Mouse (Mus musculus) layer of hippocampus, postnatal 25 days (tissue): ENCODE data around the gene Btbd1. TPM values are rescaled to one million over a fixed set of nuclear protein-coding genes. Genes with fewer than 3 reads are reported as not detected.
"Not testable (repeated sequence)": the region's sequence is repeated elsewhere in the genome, so short reads cannot be mapped to it uniquely, and the experiment has no call there.

ENCODE experiments used
- DNase-seq, 2 experiments: peaks; one replicate each; pipeline ENCODE4 v3.0.0; 2022; ENCODE audit warnings: mixed read lengths in 2 of 2, low spot score in 1 of 2; ENCODE audit errors: extremely low spot score in 1 of 2
- total RNA-seq, 2 experiments: library from RNA; stranded (reverse); gene quantifications; 2 replicates each; pipeline ENCODE4 v1.2.3; 2021

Btbd1 gene
- total RNA-seq, 2 experiments from 2014 or later = 102 to 109 TPM

DNA sequence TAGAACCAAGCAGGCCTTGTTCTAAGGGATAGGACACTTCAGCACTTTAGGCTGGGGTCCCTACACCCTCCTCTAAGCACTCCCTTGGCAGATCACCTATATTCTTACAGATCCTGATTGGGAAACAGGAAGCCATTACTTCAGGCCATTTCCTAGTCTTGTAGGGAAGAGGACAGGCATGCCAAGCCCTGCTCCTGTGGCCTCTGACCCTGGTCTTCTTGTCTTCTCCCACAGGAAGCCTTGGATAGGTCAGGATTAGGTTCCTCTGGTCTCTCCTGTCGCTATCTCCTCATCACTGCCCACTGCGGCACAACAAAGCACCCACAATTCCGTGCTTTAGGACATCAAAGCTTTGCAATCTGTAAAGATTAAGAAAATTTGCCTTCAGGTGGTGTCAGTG is 22.5 kb upstream of the Btbd1 start:
- no peak for DNase-seq

DNA sequence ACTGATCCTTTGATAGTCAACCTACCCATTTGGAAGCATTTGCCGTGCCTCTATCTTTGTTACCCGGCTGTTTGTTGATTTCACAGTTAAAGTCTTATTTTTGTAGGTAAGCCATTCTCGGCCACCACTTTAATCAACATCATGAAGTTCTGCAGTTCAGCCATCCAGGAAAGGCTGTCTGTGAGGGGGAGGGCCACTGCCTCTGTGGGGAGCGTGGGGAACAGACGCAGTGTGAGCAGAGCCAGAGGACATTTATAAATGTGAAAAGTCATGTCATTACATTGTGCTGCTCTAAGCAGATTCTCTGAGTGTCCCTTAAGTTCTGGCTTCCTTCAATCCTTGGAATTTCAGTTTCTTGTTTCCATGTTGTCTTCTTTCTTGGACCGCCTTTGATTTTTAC is 20.9 kb upstream of the Btbd1 start:
- DNase-seq = no peak

DNA sequence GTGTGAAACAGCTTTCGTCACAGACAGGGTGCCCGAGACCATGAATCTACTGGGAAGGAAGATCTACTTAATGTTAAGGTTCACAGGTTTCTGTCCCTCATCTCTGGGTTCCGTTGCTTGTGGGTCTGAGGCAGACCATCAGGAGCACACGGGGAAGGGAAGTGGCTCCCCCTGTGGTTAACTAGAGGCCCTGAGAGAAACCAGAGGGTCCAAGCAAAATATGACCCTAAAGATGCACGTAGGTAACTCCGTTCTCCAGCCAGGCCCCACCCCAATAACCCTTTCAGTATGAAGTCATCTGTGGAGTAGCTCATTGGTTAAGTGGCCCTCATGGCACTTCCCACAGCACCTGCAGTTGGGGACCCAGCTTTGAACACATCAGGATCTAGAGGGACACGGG is 20.4 kb upstream of the Btbd1 start:
- no peak for DNase-seq

DNA sequence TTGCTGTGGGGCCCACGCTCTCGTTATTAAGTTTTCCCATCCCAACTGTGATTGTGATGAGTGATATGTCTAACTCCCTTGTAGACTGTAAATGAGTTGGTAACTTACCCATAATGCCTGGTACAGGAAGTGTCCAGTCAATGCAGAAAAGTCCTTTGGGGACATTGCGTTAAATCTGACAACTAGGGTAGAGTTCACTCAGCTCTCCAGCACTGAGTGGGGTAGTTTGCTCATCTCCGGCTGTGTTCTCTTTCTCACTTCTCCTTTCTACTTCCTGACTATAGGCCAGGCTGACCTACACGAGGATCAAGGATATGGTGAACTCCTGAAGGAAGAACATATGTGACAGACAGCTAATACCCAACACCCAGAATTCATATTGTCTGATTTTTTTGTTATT is 20.0 kb upstream of the Btbd1 start:
- DNase-seq = no peak

DNA sequence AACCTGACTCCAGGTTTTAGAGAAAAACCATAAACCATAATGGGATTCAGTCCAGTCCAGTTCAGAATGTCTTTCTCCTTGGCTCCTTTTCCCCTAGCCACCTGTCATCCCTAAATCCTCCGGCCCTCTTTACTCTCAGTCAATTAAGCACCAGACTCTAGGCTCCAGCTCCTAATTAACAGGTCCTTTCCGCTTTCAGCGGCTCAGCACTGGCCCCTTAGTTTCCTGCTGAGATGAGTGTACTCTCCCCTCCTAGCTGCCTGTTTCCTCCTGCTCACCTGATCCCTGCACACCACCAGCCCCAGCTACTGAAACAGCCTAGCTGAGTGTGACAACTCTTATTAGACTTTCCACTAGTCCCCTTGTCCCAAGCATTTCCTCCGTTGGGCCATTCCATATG is 18.5 kb upstream of the Btbd1 start:
- DNase-seq = no peak

DNA sequence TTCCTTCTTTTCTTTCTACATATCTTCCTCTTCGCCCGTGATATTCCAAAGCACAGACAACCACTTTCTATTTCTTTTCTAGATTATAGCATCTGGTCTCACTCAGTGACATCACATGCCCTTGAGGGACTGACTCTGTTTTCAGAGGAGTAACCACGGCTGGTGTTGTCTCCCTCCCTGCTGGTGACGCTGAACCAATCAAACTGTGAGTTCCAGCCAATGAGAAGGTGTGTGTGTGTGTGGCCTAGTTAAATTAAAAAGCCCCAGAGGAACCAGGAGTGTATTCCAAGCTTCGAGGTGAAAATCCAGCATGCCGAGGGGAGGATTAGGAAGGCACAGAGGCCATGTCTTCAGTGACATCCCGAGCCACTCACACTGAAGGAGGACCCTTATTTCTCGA is 17.8 kb upstream of the Btbd1 start:
- no peak for DNase-seq

DNA sequence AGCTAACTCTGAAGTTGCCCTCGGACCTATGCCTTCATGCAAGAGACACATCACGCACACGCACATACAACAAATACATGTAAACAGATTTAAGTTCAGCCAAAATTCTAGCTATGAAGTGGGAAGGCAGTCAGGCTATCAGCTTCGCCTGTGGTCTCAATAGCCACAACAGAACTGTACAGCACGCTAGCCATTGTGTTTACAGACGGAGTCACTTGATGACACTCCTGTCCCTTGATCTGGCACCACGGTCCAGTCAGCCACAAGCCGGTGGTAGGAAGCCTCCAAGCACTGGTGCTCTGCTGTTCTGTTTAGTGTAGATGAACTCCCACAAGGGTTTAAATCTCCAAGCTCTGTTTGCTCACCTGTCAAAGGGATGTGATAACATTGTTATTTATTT is 16.8 kb upstream of the Btbd1 start:
- DNase-seq = no peak

DNA sequence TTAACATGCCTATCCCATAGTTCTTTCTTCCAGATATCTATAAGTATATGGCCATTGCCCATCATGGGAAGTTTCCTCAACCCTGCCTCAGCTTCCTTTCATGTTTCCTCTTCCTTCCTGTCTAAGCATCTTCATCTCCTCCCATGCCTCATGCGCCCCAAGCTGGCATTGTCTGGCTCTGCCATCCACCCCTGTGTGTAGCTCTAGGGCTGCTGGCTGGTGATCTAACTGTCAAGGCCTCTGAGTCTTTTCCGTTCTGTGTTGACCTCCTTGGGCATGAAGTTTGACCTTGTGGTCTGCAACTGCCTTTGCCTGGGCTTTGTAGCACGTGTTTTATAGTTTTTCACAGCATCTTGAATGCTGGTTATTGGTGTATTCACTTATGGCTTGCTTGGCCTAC is 16.1 kb upstream of the Btbd1 start:
- DNase-seq = no peak

DNA sequence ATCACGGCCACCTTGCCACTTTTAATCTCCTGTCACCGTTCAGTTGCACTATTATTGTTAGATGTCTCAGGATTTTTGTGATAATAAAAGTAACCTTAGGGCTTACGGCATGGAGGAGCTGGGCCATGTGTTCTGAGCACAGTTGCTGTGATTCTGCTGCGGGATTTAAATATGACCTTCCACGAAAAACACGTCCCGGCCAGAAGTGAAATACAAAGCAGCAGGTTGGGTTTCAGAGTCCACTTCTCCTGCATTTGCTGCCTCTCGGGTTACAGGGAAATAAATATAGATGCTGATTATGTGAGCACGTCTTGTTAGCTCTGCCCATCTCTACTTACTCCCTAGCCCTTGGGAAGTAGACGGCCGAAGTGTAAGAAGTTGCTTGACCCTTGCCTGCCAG is 15.6 kb upstream of the Btbd1 start:
- no peak for DNase-seq

DNA sequence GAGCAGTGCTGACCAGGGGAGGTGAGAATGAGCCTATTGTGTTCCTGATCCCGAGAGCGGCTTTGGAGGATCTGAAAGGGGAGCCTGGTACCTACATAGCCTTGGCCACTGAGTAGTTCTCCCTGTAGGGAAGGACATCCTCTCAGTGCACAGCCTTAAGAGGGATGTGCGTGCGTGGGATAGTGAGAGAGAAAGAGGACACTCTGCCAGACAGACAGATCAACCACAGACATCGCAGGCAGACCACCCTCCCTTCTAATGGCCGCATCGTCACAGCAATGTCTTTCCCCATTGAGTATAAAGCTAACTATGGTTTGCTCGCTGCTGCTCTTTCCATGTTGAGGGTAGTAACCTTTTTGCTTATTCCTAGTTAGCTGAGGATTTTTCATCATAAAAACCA is 14.7 kb upstream of the Btbd1 start:
- no peak for DNase-seq

DNA sequence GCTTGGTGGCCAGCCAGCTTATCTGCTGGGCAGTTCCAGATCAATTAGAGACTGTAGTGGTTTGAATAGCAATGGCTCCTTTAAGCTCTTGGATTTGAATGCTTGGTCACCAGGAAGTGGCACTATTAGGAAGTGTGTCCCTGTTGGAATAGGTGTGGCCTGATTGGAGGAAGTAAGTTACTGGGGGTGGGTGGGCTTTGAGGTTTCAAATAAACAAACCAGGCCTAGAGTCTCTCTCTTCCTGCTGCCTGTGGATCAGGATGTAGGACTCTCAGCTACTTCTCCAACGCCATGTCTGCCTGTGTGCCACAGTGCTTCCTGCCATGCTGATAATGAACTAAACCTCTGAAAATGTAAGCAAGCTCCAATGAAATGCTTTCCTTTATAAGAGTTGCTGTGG is 13.8 kb upstream of the Btbd1 start:
- DNase-seq = no peak

DNA sequence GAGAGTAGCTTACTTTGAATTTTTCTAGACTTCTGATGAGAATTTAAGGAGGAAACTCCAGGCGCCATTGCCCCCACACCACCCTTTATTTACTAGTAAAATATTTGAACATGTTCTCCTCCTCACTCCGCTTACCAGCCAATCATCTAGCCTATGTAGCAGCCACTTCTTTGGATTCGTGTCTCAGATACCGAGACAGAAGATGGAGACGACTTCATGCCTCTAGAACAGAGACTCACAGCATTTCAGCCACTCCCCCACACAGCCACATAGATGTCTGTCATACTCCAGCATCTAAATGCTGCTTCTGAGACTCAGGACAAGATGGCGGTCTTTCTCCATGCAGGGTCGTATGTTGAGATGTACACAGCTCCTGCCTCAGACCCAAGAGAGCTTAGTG is 12.9 kb upstream of the Btbd1 start:
- no peak for DNase-seq

DNA sequence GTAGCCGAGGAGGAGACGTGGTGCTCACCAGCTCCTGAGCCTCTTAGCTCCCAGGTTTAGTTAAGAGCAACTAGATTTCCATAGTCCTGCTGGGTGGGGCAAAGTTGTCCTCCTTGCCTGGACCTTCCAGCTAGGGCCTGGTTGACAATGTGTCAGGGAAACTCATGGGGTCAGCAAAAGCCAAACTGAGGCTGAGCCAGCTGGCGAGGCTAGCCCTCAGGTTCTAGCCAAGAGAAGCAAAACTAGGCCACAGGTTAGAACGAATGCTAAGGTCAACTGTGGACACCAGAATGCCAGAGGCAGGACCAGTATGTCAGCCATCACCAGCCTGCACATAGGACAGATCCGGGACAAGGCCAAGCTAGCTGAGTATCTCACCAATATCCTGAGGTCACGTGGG is 12.2 kb upstream of the Btbd1 start:
- DNase-seq = no peak

DNA sequence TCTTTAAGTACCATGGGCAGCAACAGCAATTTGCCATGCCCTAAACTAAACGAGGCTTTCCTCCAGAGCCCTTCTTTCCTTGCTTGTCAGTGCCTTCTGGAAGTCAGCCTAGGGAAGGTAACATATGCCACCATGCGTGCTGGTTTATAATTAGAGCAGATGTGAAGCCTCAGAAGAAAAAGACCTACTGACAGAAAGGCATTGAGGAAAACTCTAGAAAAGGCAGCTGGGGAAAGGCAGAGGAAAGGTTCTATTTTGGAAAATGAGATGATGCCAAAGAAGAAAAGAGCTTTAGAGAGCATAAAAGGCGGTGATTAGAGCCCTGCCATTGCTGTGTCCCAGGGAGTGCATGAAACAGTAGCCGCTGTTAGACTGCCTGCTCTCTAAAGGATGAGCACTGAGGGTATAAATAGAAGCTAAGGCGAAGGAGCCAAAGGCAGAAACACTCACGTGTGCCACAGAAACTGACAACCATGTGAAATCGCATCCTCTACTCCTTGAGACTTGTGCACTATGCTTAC is 11.5 kb upstream of the Btbd1 start:
- no peak for DNase-seq

DNA sequence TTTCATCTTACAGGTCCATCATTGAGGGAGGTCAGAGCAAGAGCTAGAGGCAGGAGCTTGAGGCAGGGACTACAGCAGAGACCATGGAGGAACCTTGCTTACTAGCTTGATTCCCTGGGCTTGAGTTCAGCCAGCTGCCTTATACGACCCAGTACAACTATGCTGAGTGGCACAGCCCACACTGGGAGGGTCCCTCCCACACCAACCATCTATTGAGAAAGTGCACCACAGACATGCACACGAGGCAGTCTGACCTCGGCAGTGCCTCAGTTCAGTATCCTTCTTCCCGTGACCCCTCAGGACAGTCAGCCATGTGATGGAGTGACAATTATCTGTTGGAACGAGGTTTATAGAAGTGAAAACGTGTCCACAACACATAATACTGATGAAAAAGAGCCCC is 10.5 kb upstream of the Btbd1 start:
- no peak for DNase-seq

DNA sequence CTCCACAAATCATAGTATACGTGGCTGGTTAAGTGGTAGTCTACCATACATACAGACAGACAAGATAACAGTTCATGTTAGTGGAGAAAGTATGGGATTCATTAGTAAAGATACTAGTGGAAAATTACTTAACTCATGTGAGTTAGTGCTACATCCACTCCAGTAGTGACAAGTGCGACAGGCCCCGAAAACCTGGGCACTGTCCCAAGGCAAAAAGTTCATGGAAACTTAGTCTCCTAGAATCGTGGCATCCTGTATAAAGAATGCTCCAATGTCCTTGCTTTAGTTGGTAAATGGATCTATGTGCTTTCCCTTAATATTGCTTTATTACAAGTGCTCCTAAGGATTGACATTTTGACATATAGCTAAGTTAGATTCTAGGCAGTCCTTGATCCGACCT is 8.5 kb upstream of the Btbd1 start:
- DNase-seq = not testable (repeated sequence)

DNA sequence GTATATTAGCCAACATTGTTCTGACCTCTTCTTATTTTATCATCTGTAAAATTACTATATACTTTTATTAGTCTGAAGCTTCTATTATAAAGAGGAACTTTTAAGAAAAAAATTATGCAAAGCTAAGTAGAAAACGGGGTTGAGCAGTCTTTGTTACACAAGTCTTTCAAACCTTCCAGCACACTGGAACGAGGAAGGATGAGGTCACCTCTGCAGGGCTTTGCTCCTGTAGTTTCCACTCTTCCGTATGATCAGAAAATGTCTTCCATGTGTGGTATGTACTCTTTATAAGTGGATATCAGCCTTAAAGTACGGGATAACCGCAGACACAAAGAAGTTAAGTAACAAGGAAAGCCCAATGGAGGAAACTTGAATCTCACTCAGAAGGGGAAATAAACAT is 6.2 kb upstream of the Btbd1 start:
- DNase-seq = no peak

DNA sequence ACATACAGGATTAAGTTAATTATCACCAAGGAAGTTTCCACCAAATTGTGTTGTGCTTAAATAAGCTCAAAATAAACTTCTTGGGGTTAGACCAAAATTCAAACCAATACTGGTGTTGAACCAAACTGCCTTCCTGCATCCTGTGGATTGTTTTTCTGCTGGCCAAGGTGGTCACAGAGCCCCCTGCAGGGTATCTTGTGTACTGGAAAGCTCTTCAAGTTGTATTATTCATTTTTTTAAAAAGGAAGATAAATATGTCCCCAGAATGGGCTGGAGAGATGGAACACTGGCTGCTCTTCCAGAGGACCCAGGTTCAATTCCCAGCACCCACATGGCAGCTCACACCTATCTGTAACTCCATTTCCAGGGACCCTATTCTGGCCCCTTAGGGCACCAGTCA is 5.6 kb upstream of the Btbd1 start:
- no peak for DNase-seq

DNA sequence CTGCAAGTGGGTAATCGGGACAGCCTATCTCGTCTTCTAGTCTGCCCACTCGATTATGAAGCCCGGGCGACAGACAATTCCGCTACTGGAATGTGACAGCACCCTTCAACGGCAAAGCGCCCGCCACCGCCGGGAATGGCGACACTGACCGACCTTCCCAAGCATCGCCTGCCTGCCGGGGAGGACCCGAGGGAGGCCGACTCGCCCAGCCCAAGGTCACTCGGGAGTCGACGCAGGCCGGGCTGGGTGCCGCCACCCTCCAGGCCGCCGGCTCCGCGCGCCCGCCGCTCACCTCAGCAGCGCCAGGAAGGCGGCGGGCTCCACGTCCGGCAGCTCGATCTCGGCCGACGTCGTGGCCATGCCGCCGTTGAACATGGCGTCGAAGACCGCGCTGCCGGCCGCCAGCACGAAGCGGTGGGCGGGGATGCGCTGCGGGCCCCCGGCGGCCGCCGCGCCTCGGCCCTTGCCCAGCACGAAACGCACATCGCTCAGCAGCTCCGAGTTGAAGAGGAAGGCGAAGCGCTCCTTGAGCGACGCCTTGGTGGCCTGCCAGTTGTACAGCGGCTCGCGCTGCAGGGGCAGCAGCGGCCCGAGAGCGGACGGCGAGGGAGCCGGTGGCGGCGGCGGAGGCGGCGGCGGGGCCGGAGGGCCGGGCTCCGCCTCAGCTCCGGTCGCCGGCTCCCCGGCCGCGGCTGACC is 401 bp downstream of the Btbd1 start:
- DNase-seq = peak; percentile 34 to 59

DNA sequence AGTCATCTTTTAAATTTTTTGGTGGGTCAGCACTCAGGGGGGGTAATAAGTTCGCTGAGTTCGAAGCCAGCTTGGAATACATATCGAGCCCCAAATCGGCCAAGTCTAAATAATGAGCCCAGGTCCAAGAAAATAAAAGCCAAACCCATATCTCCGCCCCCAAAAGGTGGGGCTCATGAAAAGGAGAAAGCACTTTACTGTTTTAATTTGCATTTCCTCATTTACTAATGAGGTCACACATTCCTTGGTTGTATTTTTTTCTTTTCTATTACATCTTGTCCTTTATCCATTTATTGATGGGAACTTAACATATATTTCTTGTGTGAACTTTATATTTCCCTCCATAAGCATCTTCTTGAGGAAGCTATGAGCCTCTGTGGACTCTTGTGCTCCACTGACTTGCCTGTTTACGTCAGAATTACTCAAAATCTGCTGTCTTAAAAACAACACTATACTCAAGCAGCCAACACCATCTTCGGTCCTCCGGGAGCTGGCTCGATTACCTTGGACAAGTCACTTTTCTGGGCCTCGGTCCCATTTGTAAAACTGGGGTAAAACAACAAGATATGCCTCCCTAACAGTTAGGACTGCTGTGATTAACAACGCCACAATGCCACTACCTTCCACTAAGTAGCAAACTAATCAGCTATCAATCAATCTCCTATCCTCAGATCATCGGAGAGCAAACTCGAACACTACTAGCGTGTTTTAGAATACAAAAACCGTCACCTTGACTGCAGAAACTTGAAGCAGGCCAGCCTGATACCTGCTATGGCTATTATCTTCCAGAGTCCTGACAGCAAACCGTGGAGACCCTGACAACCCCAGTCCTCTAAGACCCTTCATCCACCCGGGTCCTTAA is 1.2 kb downstream of the Btbd1 start:
- no peak for DNase-seq

DNA sequence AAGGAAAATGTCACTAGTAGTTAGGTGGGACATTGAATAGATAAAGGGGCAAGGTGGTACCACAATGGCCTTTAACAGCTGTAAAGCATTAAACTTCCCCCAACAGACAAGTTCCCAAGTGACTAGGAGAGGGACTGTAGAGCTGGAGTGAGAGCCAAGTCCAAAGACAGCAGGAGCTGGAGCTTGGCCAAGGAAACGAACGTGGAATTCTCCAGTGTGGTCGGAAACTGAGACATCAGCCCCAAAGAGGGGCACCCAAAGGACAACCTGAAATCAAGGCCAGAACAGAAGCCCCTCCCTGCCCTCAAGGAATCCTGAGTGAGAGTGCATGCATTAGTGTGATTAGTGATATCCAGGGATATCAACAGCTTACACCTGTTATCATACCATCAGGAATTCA is 3.9 kb downstream of the Btbd1 start:
- DNase-seq = peak in 1 of 2 experiments; percentile 19

DNA sequence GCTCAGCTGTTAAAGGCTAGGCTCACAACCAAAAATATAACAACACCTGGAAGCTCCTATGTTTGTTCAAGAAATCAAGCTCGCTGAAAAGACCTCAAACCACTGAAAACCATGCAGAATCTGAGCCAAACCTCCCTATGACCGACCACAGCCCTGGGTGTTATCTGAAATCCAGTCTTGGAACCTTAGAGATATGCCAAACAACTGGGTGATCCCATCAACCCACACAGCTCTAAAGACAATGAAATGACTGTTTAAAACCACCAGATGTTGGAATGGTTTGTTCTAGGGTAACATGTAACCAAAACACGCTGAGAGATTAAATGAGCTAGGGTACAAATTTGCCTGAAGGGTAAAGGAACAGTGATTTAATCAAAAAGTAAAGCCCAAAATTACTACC is 4.3 kb downstream of the Btbd1 start:
- DNase-seq = no peak
